ENCODE assay signal across 8 mouse cellular contexts in genomic region chr12:3791732-3792131, GRCm38 (mm10). TPM values are rescaled to one million over a fixed set of nuclear protein-coding genes. Genes with fewer than 3 reads are reported as not detected.
DNase-seq lines count a peak whose midpoint lies in the region; ATAC-seq and TF ChIP-seq lines count a peak whose summit lies in the region.

No protein-coding gene starts in this region.

- under 1% methylated on average over 22 of the region's 22 CpGs for WGBS in forebrain, embryonic 12.5 days
- WGBS in heart, embryonic 16.5 days: under 1% methylated on average over 22 of the region's 22 CpGs
- WGBS in liver, embryonic 14.5 days (ENCODE audit: insufficient replicate concordance): under 1% methylated on average over 22 of the region's 22 CpGs
- WGBS in stomach, embryonic 15.5 days: under 1% methylated on average over 22 of the region's 22 CpGs

- H3K9me3 ChIP-seq in E14TG2a.4 (ENCODE audit: low read length): no peaks in the 10 kb centered on the region
- no peaks in the 10 kb centered on the region for H3K9me3 ChIP-seq in forebrain, embryonic 12.5 days
- H3K9me3 ChIP-seq in heart, embryonic 16.5 days (replicated peaks; ENCODE audit: control insufficient read depth, low read length): no peaks in the 10 kb centered on the region
- H3K9me3 ChIP-seq in liver, embryonic 14.5 days (ENCODE audit: control insufficient read depth, low read length): no peaks in the 10 kb centered on the region
- H3K9me3 ChIP-seq in stomach, embryonic 15.5 days: no peaks in the 10 kb centered on the region

- DNase-seq in c-Kit-positive CD71-positive TER-119-positive erythroid progenitor cells, embryonic 14.5 days (ENCODE audit: low spot score): peak; percentile 87
- peak; percentile 97 for DNase-seq in kidney, postnatal 36 days
- DNase-seq in liver, embryonic 14.5 days (ENCODE audit: low read depth in 3 of 3, low spot score in 3 of 3): peak; percentile 78 to 81 (median 78)
- DNase-seq in neural tube, embryonic 10.5 days (ENCODE audit: extremely low spot score, low spot score): peak; percentile 96

- H3K4me2 ChIP-seq in forebrain, embryonic 12.5 days: peak overlapping the region; percentile 51
- peak overlapping the region; percentile 62 for H3K4me2 ChIP-seq in heart, embryonic 16.5 days (ENCODE audit: low read depth, low read length)
- H3K4me2 ChIP-seq in liver, embryonic 14.5 days (ENCODE audit: low read depth): peak overlapping the region; percentile 57
- peak overlapping the region; percentile 73 for H3K4me2 ChIP-seq in stomach, embryonic 15.5 days

- TF ChIP-seq CTCF in E14TG2a.4 (conservative IDR thresholded peaks at IDR 0.05; ENCODE audit: low read length): peak; percentile 91
- TF ChIP-seq CTCF in liver, embryonic 14.5 days (IDR thresholded peaks at IDR 0.05; ENCODE audit: low read depth): peak; percentile 98

- H3K4me1 ChIP-seq in E14TG2a.4 (replicated peaks; ENCODE audit: low read depth, low read length): peaks cover 42% of the 10 kb centered on the region
- peaks cover 20% of the 10 kb centered on the region for H3K4me1 ChIP-seq in forebrain, embryonic 12.5 days
- peaks cover 14% of the 10 kb centered on the region for H3K4me1 ChIP-seq in heart, embryonic 16.5 days (ENCODE audit: control insufficient read depth, insufficient read depth, low read length)
- 0 out of 4 replicates have a peak, but pooled peaks cover 0 to 2% of the 10 kb centered on the region in 2 experiments for H3K4me1 ChIP-seq in liver, embryonic 14.5 days (replicated peaks; ENCODE audit: control insufficient read depth in 2 of 2, insufficient read depth in 2 of 2, low read length in 1 of 2)
- peaks cover 33% of the 10 kb centered on the region for H3K4me1 ChIP-seq in stomach, embryonic 15.5 days

- H3K27me3 ChIP-seq in E14TG2a.4 (ENCODE audit: insufficient read depth, low read length): peaks cover 42% of the 10 kb centered on the region
- H3K27me3 ChIP-seq in forebrain, embryonic 12.5 days: peaks cover 41% of the 10 kb centered on the region
- no peaks in the 10 kb centered on the region for H3K27me3 ChIP-seq in heart, embryonic 16.5 days (ENCODE audit: control insufficient read depth, insufficient read depth, low read length)
- H3K27me3 ChIP-seq in liver, embryonic 14.5 days (ENCODE audit: control insufficient read depth, insufficient read depth, low read length): no peaks in the 10 kb centered on the region
- H3K27me3 ChIP-seq in stomach, embryonic 15.5 days (replicated peaks): no peaks in the 10 kb centered on the region

- no peaks in the 10 kb centered on the region for H3K36me3 ChIP-seq in E14TG2a.4 (ENCODE audit: insufficient read depth, low read length)
- no peaks in the 10 kb centered on the region for H3K36me3 ChIP-seq in forebrain, embryonic 12.5 days (replicated peaks)
- H3K36me3 ChIP-seq in heart, embryonic 16.5 days (ENCODE audit: control insufficient read depth, insufficient read depth): no peaks in the 10 kb centered on the region
- no peaks in the 10 kb centered on the region for H3K36me3 ChIP-seq in liver, embryonic 14.5 days (replicated peaks; ENCODE audit: control insufficient read depth, insufficient read depth, low read depth)
- H3K36me3 ChIP-seq in stomach, embryonic 15.5 days: no peaks in the 10 kb centered on the region

- ATAC-seq in forebrain, embryonic 12.5 days (ENCODE audit: low FRiP score): peak; percentile 94
- ATAC-seq in heart, embryonic 16.5 days (replicated peaks; ENCODE audit: extremely low read depth, insufficient read depth, low FRiP score): peak; percentile 87
- ATAC-seq in liver, embryonic 14.5 days (ENCODE audit: insufficient read depth): peak; percentile 86
- ATAC-seq in stomach, embryonic 15.5 days (ENCODE audit: insufficient read depth, low FRiP score, low read depth): peak; percentile 88

- H3K4me3 ChIP-seq in E14TG2a.4 (replicated peaks; ENCODE audit: low read length): peak overlapping the region; percentile 39
- peak overlapping the region; percentile 34 for H3K4me3 ChIP-seq in forebrain, embryonic 12.5 days (replicated peaks)
- H3K4me3 ChIP-seq in heart, embryonic 16.5 days (ENCODE audit: low read length): peak overlapping the region; percentile 45
- peak overlapping the region in 1 of 2 experiments; percentile 35; a peak in 2 of 4 replicates for H3K4me3 ChIP-seq in liver, embryonic 14.5 days (ENCODE audit: insufficient read depth in 1 of 2, low read depth in 2 of 2, low read length in 2 of 2)
- H3K4me3 ChIP-seq in stomach, embryonic 15.5 days (replicated peaks): peak overlapping the region; percentile 40

- H3K27ac ChIP-seq in forebrain, embryonic 12.5 days: no peak overlapping the region
- H3K27ac ChIP-seq in heart, embryonic 16.5 days (ENCODE audit: low read length): no peak overlapping the region
- H3K27ac ChIP-seq in liver, embryonic 14.5 days: no peak overlapping the region
- no peak overlapping the region for H3K27ac ChIP-seq in stomach, embryonic 15.5 days

- no peak for TF ChIP-seq EP300 in liver, embryonic 14.5 days (IDR thresholded peaks at IDR 0.05; ENCODE audit: low read depth)

- 0 out of 2 replicates have a peak overlapping the region, but pooled peaks have one; percentile 40 for H3K9ac ChIP-seq in forebrain, embryonic 12.5 days
- peak overlapping the region; percentile 66 for H3K9ac ChIP-seq in heart, embryonic 16.5 days (ENCODE audit: low read length)
- H3K9ac ChIP-seq in liver, embryonic 14.5 days (replicated peaks): no peak overlapping the region
- H3K9ac ChIP-seq in stomach, embryonic 15.5 days: no peak overlapping the region

RNA-seq across cellular contexts. Expression of gene Dnmt3a, which starts 14.1 kb away (rescaled TPM):
- 139 and 146 TPM in 2 replicates for polyA plus RNA-seq in forebrain, embryonic 12.5 days (2016; fragmentation: Nextera tagmentation; extraction: Ambion mirVana)
- polyA plus RNA-seq in heart, embryonic 16.5 days (2015; fragmentation: Nextera tagmentation; extraction: Ambion mirVana): 55.1 and 82.6 TPM in 2 replicates
- 5.2 and 5.3 TPM in 2 replicates for polyA plus RNA-seq in liver, embryonic 14.5 days (2012; rRNA removed)
- 12.8 and 14.1 TPM in 2 replicates for polyA plus RNA-seq in liver, embryonic 14.5 days (2014; fragmentation: Nextera tagmentation; extraction: Ambion mirVana)
- polyA plus RNA-seq in stomach, embryonic 15.5 days (2015; fragmentation: Nextera tagmentation; extraction: Ambion mirVana): 126 and 133 TPM in 2 replicates

Comparison
In these comparisons a context has a peak if more than half of its experiments do, and no peak if none do; other contexts are left out.
1. H3K9ac ChIP-seq: peak in forebrain, embryonic 12.5 days (single experiment) and heart, embryonic 16.5 days (single experiment); none in liver, embryonic 14.5 days (single experiment) and stomach, embryonic 15.5 days (single experiment).
2. Peak in every context shown above with its lines, with median percentiles within 50 percentile points of each other: DNase-seq, ATAC-seq and H3K4me2 ChIP-seq.